12 mouse cellular contexts compared by ENCODE assay signal in genomic region chr7:30251956-30252954, GRCm38 (mm10). TPM values are rescaled to one million over a fixed set of nuclear protein-coding genes. Genes with fewer than 3 reads are reported as not detected.
DNase-seq lines count a peak whose midpoint lies in the region; ATAC-seq and TF ChIP-seq lines count a peak whose summit lies in the region.
"Had no signal": no experiment of that assay in that cellular context is flagged by ENCODE, and none has a peak within 500 bp of the region (broad histone marks: within the 10 kb centered on the region; RNA-seq: fewer than 3 reads in every experiment).

No protein-coding gene starts in this region.

- peaks cover 7% of the 10 kb centered on the region; the same call in 1 of the 2 replicates for H3K4me1 ChIP-seq in kidney, adult 2 months (ENCODE audit: control insufficient read depth, insufficient read depth, low read length)
- H3K4me1 ChIP-seq in kidney, embryonic 16.5 days (ENCODE audit: insufficient read depth, low read length), result no peaks in the 10 kb centered on the region
- no peaks in the 10 kb centered on the region for H3K4me1 ChIP-seq in stomach, embryonic 16.5 days (ENCODE audit: control insufficient read depth, insufficient read depth, low read length)
- no peaks in the 10 kb centered on the region for H3K4me1 ChIP-seq in cerebellum, adult 2 months (ENCODE audit: control insufficient read depth, insufficient read depth, low read length)
- H3K4me1 ChIP-seq: hindbrain, embryonic 10.5 days had no signal

- no peak for TF ChIP-seq POLR2A in kidney, adult 2 months (IDR thresholded peaks at IDR 0.05; ENCODE audit: low read depth, low read length)
- no peak for TF ChIP-seq POLR2A in cerebellum, adult 2 months (IDR thresholded peaks at IDR 0.05; ENCODE audit: borderline replicate concordance, insufficient read depth, low read length)

- no peak overlapping the region for H3K27ac ChIP-seq in kidney, adult 2 months (ENCODE audit: insufficient read depth, low read depth, low read length)
- no peak overlapping the region for H3K27ac ChIP-seq in kidney, embryonic 16.5 days (ENCODE audit: low read length)
- no peak overlapping the region for H3K27ac ChIP-seq in stomach, embryonic 16.5 days (ENCODE audit: low read length)
- H3K27ac ChIP-seq in cerebellum, adult 2 months (ENCODE audit: insufficient read depth, low read length), result no peak overlapping the region
- H3K27ac ChIP-seq: hindbrain, embryonic 10.5 days had no signal

- no peak overlapping the region for H3K4me2 ChIP-seq in kidney, embryonic 16.5 days (replicated peaks; ENCODE audit: low read depth, low read length)
- no peak overlapping the region for H3K4me2 ChIP-seq in stomach, embryonic 16.5 days (ENCODE audit: low read depth, low read length)

- ATAC-seq in kidney, embryonic 16.5 days (ENCODE audit: low FRiP score, low TSS enrichment), result no peak
- ATAC-seq in stomach, embryonic 16.5 days (ENCODE audit: insufficient read depth, low FRiP score), result 0 out of 2 replicates have a peak, but pooled peaks have one; percentile 44
- no peak for ATAC-seq in monocyte, adult 5-6 weeks (replicated peaks; ENCODE audit: insufficient number of reproducible peaks, low FRiP score, low TSS enrichment, poor library complexity, severe bottlenecking)
- ATAC-seq: forebrain, postnatal 0 days had no signal

- H3K9me3 ChIP-seq in kidney, embryonic 16.5 days (ENCODE audit: low read length), result no peaks in the 10 kb centered on the region
- no peaks in the 10 kb centered on the region for H3K9me3 ChIP-seq in stomach, embryonic 16.5 days (replicated peaks; ENCODE audit: control insufficient read depth, low read length)
- H3K9me3 ChIP-seq: hindbrain, embryonic 10.5 days had no signal

- H3K4me3 ChIP-seq in kidney, adult 2 months (ENCODE audit: insufficient read depth, low read depth, low read length), result no peak overlapping the region
- H3K4me3 ChIP-seq in kidney, embryonic 16.5 days (ENCODE audit: low read length), result no peak overlapping the region
- no peak overlapping the region for H3K4me3 ChIP-seq in stomach, embryonic 16.5 days (replicated peaks; ENCODE audit: low read length)
- H3K4me3 ChIP-seq in cerebellum, adult 2 months (replicated peaks; ENCODE audit: insufficient read depth, low read depth, low read length), result no peak overlapping the region
- H3K4me3 ChIP-seq: hindbrain, embryonic 10.5 days had no signal

- no peaks in the 10 kb centered on the region for H3K36me3 ChIP-seq in kidney, adult 2 months (ENCODE audit: control insufficient read depth, insufficient read depth, low read length)
- H3K36me3 ChIP-seq in kidney, embryonic 16.5 days (ENCODE audit: insufficient read depth, low read length), result peaks cover 13% of the 10 kb centered on the region
- H3K36me3 ChIP-seq in stomach, embryonic 16.5 days (ENCODE audit: control insufficient read depth, insufficient read depth, low read length), result no peaks in the 10 kb centered on the region

- H3K9ac ChIP-seq in kidney, embryonic 16.5 days (replicated peaks; ENCODE audit: low read length), result no peak overlapping the region
- no peak overlapping the region for H3K9ac ChIP-seq in stomach, embryonic 16.5 days (ENCODE audit: low read length)
- H3K9ac ChIP-seq: forebrain, postnatal 0 days had no signal

- 60% methylated on average over 12 of the region's 12 CpGs for WGBS in kidney, adult 2 months
- WGBS in kidney, embryonic 16.5 days, result 70% methylated on average over 12 of the region's 12 CpGs
- WGBS in stomach, embryonic 16.5 days, result 71% methylated on average over 12 of the region's 12 CpGs
- WGBS in cerebellum, adult 2 months, result 84% methylated on average over 12 of the region's 12 CpGs

- H3K27me3 ChIP-seq in kidney, adult 2 months (replicated peaks; ENCODE audit: control insufficient read depth, insufficient read depth, low read length), result no peaks in the 10 kb centered on the region
- no peaks in the 10 kb centered on the region for H3K27me3 ChIP-seq in kidney, embryonic 16.5 days (ENCODE audit: insufficient read depth, low read length)
- no peaks in the 10 kb centered on the region for H3K27me3 ChIP-seq in stomach, embryonic 16.5 days (ENCODE audit: control insufficient read depth, insufficient read depth, low read length)
- no peaks in the 10 kb centered on the region for H3K27me3 ChIP-seq in cerebellum, adult 2 months (ENCODE audit: control insufficient read depth, insufficient read depth, low read length)

- no peak for TF ChIP-seq CTCF in kidney, adult 2 months (conservative IDR thresholded peaks at IDR 0.05; ENCODE audit: insufficient read depth, insufficient read length, low read depth, low read length)
- no peak for TF ChIP-seq CTCF in cerebellum, adult 2 months (IDR thresholded peaks at IDR 0.05; ENCODE audit: borderline replicate concordance, insufficient read depth, low read depth, low read length)

- peak; percentile 82 for DNase-seq in kidney, adult 2 months
- DNase-seq in adrenal gland, postnatal 36 days, result peak; percentile 24 to 59
- peak; percentile 58 to 88 for DNase-seq in kidney, postnatal 25 days
- no peak for DNase-seq in cerebellum, adult 2 months
- DNase-seq: embryo, embryonic 11 days; forebrain, postnatal 0 days; thymus, adult 2 months had no signal

RNA-seq across cellular contexts. Expression of gene Ovol3, which starts 16.7 kb away (rescaled TPM):
- polyA plus RNA-seq in kidney, adult 2 months (2012; rRNA removed), result 0.19 and 0.27 TPM in 2 replicates
- not detected in 2 replicates for polyA plus RNA-seq in kidney, embryonic 16.5 days (2015; fragmentation: Nextera tagmentation; extraction: Ambion mirVana)
- total RNA-seq in adrenal gland, postnatal 36 days (2021), result not detected
- 0.19 TPM in 1 of 2 replicates, not detected in the other for polyA plus RNA-seq in stomach, embryonic 16.5 days (2015; fragmentation: Nextera tagmentation; extraction: Ambion mirVana)
- total RNA-seq in monocyte, adult 5-6 weeks (2017), result not detected in 3 replicates
- polyA plus RNA-seq in cerebellum, adult 2 months (2012; rRNA removed), result not detected in 2 replicates
- total RNA-seq: forebrain, postnatal 0 days had no signal
- polyA plus RNA-seq: forebrain, postnatal 0 days; hindbrain, embryonic 10.5 days; neural tube, embryonic 14.5 days had no signal

RNA-seq across cellular contexts. Expression of gene Tbcb, which starts 20.2 kb away (rescaled TPM):
- polyA plus RNA-seq in kidney, adult 2 months (2012; rRNA removed), result 51.8 and 72.2 TPM in 2 replicates
- 180 and 206 TPM in 2 replicates for polyA plus RNA-seq in kidney, embryonic 16.5 days (2015; fragmentation: Nextera tagmentation; extraction: Ambion mirVana)
- total RNA-seq in adrenal gland, postnatal 36 days (2021), result 10 to 100 TPM; 98.7 to 99.8 TPM
- 148 and 151 TPM in 2 replicates for polyA plus RNA-seq in stomach, embryonic 16.5 days (2015; fragmentation: Nextera tagmentation; extraction: Ambion mirVana)
- 32.7 to 60.7 TPM (median 37.0 TPM) in 3 replicates for total RNA-seq in monocyte, adult 5-6 weeks (2017)
- polyA plus RNA-seq in cerebellum, adult 2 months (2012; rRNA removed), result 134 and 147 TPM in 2 replicates

RNA-seq across cellular contexts. Expression of gene Polr2i, which starts 20.5 kb away (rescaled TPM):
- polyA plus RNA-seq in kidney, adult 2 months (2012; rRNA removed), result 187 and 196 TPM in 2 replicates
- polyA plus RNA-seq in kidney, embryonic 16.5 days (2015; fragmentation: Nextera tagmentation; extraction: Ambion mirVana), result 145 and 146 TPM in 2 replicates
- total RNA-seq in adrenal gland, postnatal 36 days (2021), result 10 to 100 TPM; 69.4 to 76.1 TPM
- 111 and 116 TPM in 2 replicates for polyA plus RNA-seq in stomach, embryonic 16.5 days (2015; fragmentation: Nextera tagmentation; extraction: Ambion mirVana)
- total RNA-seq in monocyte, adult 5-6 weeks (2017), result 29.5 to 52.1 TPM (median 49.3 TPM) in 3 replicates
- polyA plus RNA-seq in cerebellum, adult 2 months (2012; rRNA removed), result 167 and 182 TPM in 2 replicates

RNA-seq across cellular contexts. Expression of gene Thap8, which starts 27.6 kb away (rescaled TPM):
- 0.11 TPM in 1 of 2 replicates, not detected in the other for polyA plus RNA-seq in kidney, adult 2 months (2012; rRNA removed)
- polyA plus RNA-seq in kidney, embryonic 16.5 days (2015; fragmentation: Nextera tagmentation; extraction: Ambion mirVana), result 0.27 and 0.57 TPM in 2 replicates
- under 1 TPM; 0.46 to 0.56 TPM for total RNA-seq in adrenal gland, postnatal 36 days (2021)
- 0.25 and 0.53 TPM in 2 replicates for polyA plus RNA-seq in stomach, embryonic 16.5 days (2015; fragmentation: Nextera tagmentation; extraction: Ambion mirVana)
- total RNA-seq in monocyte, adult 5-6 weeks (2017), result 1.0 to 3.2 TPM in 2 of 3 replicates, not detected in the other
- 0.16 TPM in 1 of 2 replicates, not detected in the other for polyA plus RNA-seq in cerebellum, adult 2 months (2012; rRNA removed)

RNA-seq across cellular contexts. Expression of gene Wdr62, which starts 28.0 kb away (rescaled TPM):
- 5.8 and 7.2 TPM in 2 replicates for polyA plus RNA-seq in kidney, adult 2 months (2012; rRNA removed)
- 9.7 and 10.8 TPM in 2 replicates for polyA plus RNA-seq in kidney, embryonic 16.5 days (2015; fragmentation: Nextera tagmentation; extraction: Ambion mirVana)
- 1 to 10 TPM; 4.6 to 5.7 TPM for total RNA-seq in adrenal gland, postnatal 36 days (2021)
- 7.1 and 7.3 TPM in 2 replicates for polyA plus RNA-seq in stomach, embryonic 16.5 days (2015; fragmentation: Nextera tagmentation; extraction: Ambion mirVana)
- total RNA-seq in monocyte, adult 5-6 weeks (2017), result 1.3 to 4.7 TPM (median 3.0 TPM) in 3 replicates
- polyA plus RNA-seq in cerebellum, adult 2 months (2012; rRNA removed), result 3.8 and 4.6 TPM in 2 replicates

Comparison
In these comparisons a context has a peak if more than half of its experiments do, and no peak if none do; other contexts are left out.
1. DNase-seq: peak in kidney, adult 2 months (single experiment), adrenal gland, postnatal 36 days (2 of 2) and kidney, postnatal 25 days (2 of 2); none in cerebellum, adult 2 months (0 of 2).